12 mouse cellular contexts compared by ENCODE assay signal in genomic region chr2:77065294-77065693, GRCm38 (mm10).
DNase-seq lines count a peak whose midpoint lies in the region; ATAC-seq lines count a peak whose summit lies in the region.
"Had no signal": no experiment of that assay in that cellular context is flagged by ENCODE, and none has a peak within 500 bp of the region (broad histone marks: within the 10 kb centered on the region; RNA-seq: fewer than 3 reads in every experiment).

No protein-coding gene starts in this region.

- H3K4me1 ChIP-seq in hindbrain, embryonic 16.5 days (ENCODE audit: control insufficient read depth, insufficient read depth, low read depth, low read length), result no peaks in the 10 kb centered on the region
- H3K4me1 ChIP-seq in midbrain, embryonic 14.5 days (ENCODE audit: control insufficient read depth, insufficient read depth, low read length), result peaks cover 9% of the 10 kb centered on the region
- no peaks in the 10 kb centered on the region for H3K4me1 ChIP-seq in intestine, embryonic 16.5 days (ENCODE audit: control insufficient read depth, insufficient read depth, low read length)

- peak; percentile 17 to 36 for DNase-seq in left cerebral cortex, postnatal 25 days (ENCODE audit: low spot score in 2 of 2)
- no peak for DNase-seq in left cerebral cortex, postnatal 36 days (ENCODE audit: low spot score in 2 of 2)
- DNase-seq in embryo, embryonic 11.5 days (ENCODE audit: low read depth, low spot score), result peak; percentile 17
- peak; percentile 68 for DNase-seq in midbrain, embryonic 14.5 days
- DNase-seq in cerebellum, adult 11-12 months, result no peak
- no peak for DNase-seq in thymus, adult 18-20 months
- DNase-seq: kidney, postnatal 25 days had no signal

- H3K27ac ChIP-seq in hindbrain, embryonic 16.5 days (ENCODE audit: low read depth, low read length), result no peak overlapping the region
- H3K27ac ChIP-seq in midbrain, embryonic 14.5 days (replicated peaks; ENCODE audit: low read depth, low read length), result no peak overlapping the region
- no peak overlapping the region for H3K27ac ChIP-seq in intestine, embryonic 16.5 days (ENCODE audit: low read length)
- H3K27ac ChIP-seq: lung, embryonic 15.5 days; stomach, postnatal 0 days had no signal

- H3K4me2 ChIP-seq in hindbrain, embryonic 16.5 days (ENCODE audit: low read length), result no peak overlapping the region
- H3K4me2 ChIP-seq in midbrain, embryonic 14.5 days (ENCODE audit: low read length), result no peak overlapping the region
- no peak overlapping the region for H3K4me2 ChIP-seq in intestine, embryonic 16.5 days (ENCODE audit: low read depth, low read length)
- H3K4me2 ChIP-seq: lung, embryonic 15.5 days had no signal

- H3K27me3 ChIP-seq in hindbrain, embryonic 16.5 days (replicated peaks; ENCODE audit: control insufficient read depth, insufficient read depth, low read length), result no peaks in the 10 kb centered on the region
- H3K27me3 ChIP-seq in midbrain, embryonic 14.5 days (ENCODE audit: control insufficient read depth, insufficient read depth, low read length), result no peaks in the 10 kb centered on the region
- H3K27me3 ChIP-seq in intestine, embryonic 16.5 days (replicated peaks; ENCODE audit: control insufficient read depth, insufficient read depth, low read length), result no peaks in the 10 kb centered on the region
- H3K27me3 ChIP-seq: lung, embryonic 15.5 days had no signal

- H3K9me3 ChIP-seq in hindbrain, embryonic 16.5 days (ENCODE audit: control insufficient read depth, low read length), result no peaks in the 10 kb centered on the region
- H3K9me3 ChIP-seq in midbrain, embryonic 14.5 days (ENCODE audit: control insufficient read depth, low read length), result no peaks in the 10 kb centered on the region
- no peaks in the 10 kb centered on the region for H3K9me3 ChIP-seq in intestine, embryonic 16.5 days (ENCODE audit: control insufficient read depth, low read length)
- H3K9me3 ChIP-seq: lung, embryonic 15.5 days had no signal

- no peak overlapping the region for H3K9ac ChIP-seq in hindbrain, embryonic 16.5 days (ENCODE audit: low read depth, low read length)
- no peak overlapping the region for H3K9ac ChIP-seq in midbrain, embryonic 14.5 days (replicated peaks; ENCODE audit: low read length)
- H3K9ac ChIP-seq in intestine, embryonic 16.5 days (ENCODE audit: low read depth, low read length), result no peak overlapping the region
- H3K9ac ChIP-seq: lung, embryonic 15.5 days had no signal

- H3K36me3 ChIP-seq in hindbrain, embryonic 16.5 days (ENCODE audit: control insufficient read depth, insufficient read depth, low read length), result no peaks in the 10 kb centered on the region
- H3K36me3 ChIP-seq in midbrain, embryonic 14.5 days (ENCODE audit: control insufficient read depth, insufficient read depth, low read length), result no peaks in the 10 kb centered on the region
- no peaks in the 10 kb centered on the region for H3K36me3 ChIP-seq in intestine, embryonic 16.5 days (ENCODE audit: control insufficient read depth, insufficient read depth, low read length)
- H3K36me3 ChIP-seq: lung, embryonic 15.5 days had no signal

- 20% methylated on average over 6 of the region's 6 CpGs for WGBS in hindbrain, embryonic 16.5 days
- 9% methylated on average over 6 of the region's 6 CpGs for WGBS in midbrain, embryonic 14.5 days
- 35% methylated on average over 6 of the region's 6 CpGs for WGBS in intestine, embryonic 16.5 days

- no peak overlapping the region for H3K4me3 ChIP-seq in hindbrain, embryonic 16.5 days (ENCODE audit: low read length)
- no peak overlapping the region for H3K4me3 ChIP-seq in midbrain, embryonic 14.5 days (replicated peaks; ENCODE audit: low read depth, low read length)
- no peak overlapping the region for H3K4me3 ChIP-seq in intestine, embryonic 16.5 days (ENCODE audit: low read length)
- H3K4me3 ChIP-seq: lung, embryonic 15.5 days had no signal

- peak; percentile 87 for ATAC-seq in hindbrain, embryonic 16.5 days
- ATAC-seq in midbrain, embryonic 14.5 days (ENCODE audit: low FRiP score, low TSS enrichment), result peak; percentile 73
- no peak for ATAC-seq in intestine, embryonic 16.5 days
- ATAC-seq: CD4-positive, CD25-positive, alpha-beta regulatory T cell, adult 4 months had no signal

- intact Hi-C loops in left cerebral cortex, postnatal 25 days (cut with DNase I), result loop anchor here (10.0 kb wide), 1 partner anchor 140 kb away; no protein-coding TSS in a partner anchor
- intact Hi-C loops in left cerebral cortex, postnatal 36 days (cut with DNase I), result no loop called here

Comparison
In these comparisons a context has a peak if more than half of its experiments do, and no peak if none do; other contexts are left out.
1. DNase-seq: peak in left cerebral cortex, postnatal 25 days (2 of 2), embryo, embryonic 11.5 days (single experiment) and midbrain, embryonic 14.5 days (single experiment); none in left cerebral cortex, postnatal 36 days (0 of 2), cerebellum, adult 11-12 months (single experiment) and thymus, adult 18-20 months (0 of 2).